Comparison of ENCODE assay signal across 16 mouse cellular contexts in genomic region chr4:69508281-69508680, GRCm38 (mm10).
"Had no signal": no experiment of that assay in that cellular context is flagged by ENCODE, and none has a peak within 500 bp of the region (broad histone marks: within the 10 kb centered on the region; RNA-seq: fewer than 3 reads in every experiment).

No protein-coding gene starts in this region.

- ATAC-seq: liver, postnatal 0 days; midbrain, embryonic 13.5 days; midbrain, embryonic 15.5 days had no signal

- DNase-seq: liver, embryonic 13.5 days; liver, postnatal 0 days; right cerebral cortex, postnatal 14 days; thymus, adult 2 months; thymus, postnatal 25 days; thymus, postnatal 4 days had no signal

- H3K36me3 ChIP-seq: liver, embryonic 13.5 days; liver, embryonic 15.5 days; midbrain, embryonic 13.5 days; midbrain, embryonic 15.5 days; neural tube, embryonic 12.5 days; stomach, embryonic 15.5 days had no signal

- H3K9me3 ChIP-seq: liver, embryonic 13.5 days; liver, embryonic 15.5 days; megakaryocyte, embryonic 14.5 days; midbrain, embryonic 13.5 days; midbrain, embryonic 15.5 days; neural tube, embryonic 12.5 days; stomach, embryonic 15.5 days had no signal

- H3K4me1 ChIP-seq: liver, embryonic 13.5 days; liver, embryonic 15.5 days; megakaryocyte, embryonic 14.5 days; midbrain, embryonic 13.5 days; midbrain, embryonic 15.5 days; neural tube, embryonic 12.5 days; stomach, embryonic 15.5 days had no signal

- H3K4me3 ChIP-seq: liver, embryonic 13.5 days; liver, embryonic 15.5 days; megakaryocyte, embryonic 14.5 days; midbrain, embryonic 13.5 days; midbrain, embryonic 15.5 days; neural tube, embryonic 12.5 days; stomach, embryonic 15.5 days had no signal

- H3K9ac ChIP-seq: liver, embryonic 13.5 days; liver, embryonic 15.5 days; liver, postnatal 0 days; midbrain, embryonic 13.5 days; midbrain, embryonic 15.5 days; neural tube, embryonic 12.5 days; stomach, embryonic 15.5 days had no signal

- H3K27ac ChIP-seq: liver, embryonic 13.5 days; liver, embryonic 15.5 days; macrophage; midbrain, embryonic 13.5 days; midbrain, embryonic 15.5 days; neural tube, embryonic 12.5 days; stomach, embryonic 15.5 days; stomach, postnatal 0 days had no signal

- H3K4me2 ChIP-seq: liver, embryonic 11.5 days; liver, embryonic 13.5 days; liver, embryonic 15.5 days; midbrain, embryonic 11.5 days; midbrain, embryonic 13.5 days; midbrain, embryonic 15.5 days; neural tube, embryonic 12.5 days; stomach, embryonic 15.5 days had no signal

- H3K27me3 ChIP-seq: liver, embryonic 13.5 days; liver, embryonic 15.5 days; megakaryocyte, embryonic 14.5 days; midbrain, embryonic 13.5 days; midbrain, embryonic 15.5 days; neural tube, embryonic 12.5 days; stomach, embryonic 15.5 days had no signal
